25 mouse cellular contexts compared by ENCODE assay signal in genomic region chr3:145628643-145629042, GRCm38 (mm10). TPM values are rescaled to one million over a fixed set of nuclear protein-coding genes. Genes with fewer than 3 reads are reported as not detected.
DNase-seq lines count a peak whose midpoint lies in the region; ATAC-seq lines count a peak whose summit lies in the region.
"Had no signal": no experiment of that assay in that cellular context is flagged by ENCODE, and none has a peak within 500 bp of the region (broad histone marks: within the 10 kb centered on the region; RNA-seq: fewer than 3 reads in every experiment).

No protein-coding gene starts in this region.

- ATAC-seq in forebrain, embryonic 13.5 days = peak; percentile 31; the same call in 1 of the 2 replicates
- ATAC-seq in forebrain, embryonic 15.5 days (replicated peaks) = no peak
- ATAC-seq in neural tube, embryonic 14.5 days (ENCODE audit: low read depth) = peak; percentile 41; the same call in 1 of the 2 replicates
- ATAC-seq: inflammation-experienced regulatory T-cells, adult 6 months had no signal

- DNase-seq in lung, adult 18-20 months = peak; percentile 23 to 32
- DNase-seq in lung, postnatal 25 days (ENCODE audit: low spot score) = no peak
- DNase-seq in retina, postnatal 1 day = peak; percentile 55
- DNase-seq in retina, embryonic 14.5 days (ENCODE audit: low spot score) = no peak
- DNase-seq in Muller cell, postnatal 12 days (ENCODE audit: inconsistent ontology term) = no peak
- DNase-seq: adrenal gland, postnatal 14 days; cerebellum, adult 9-10 months; gastrocnemius, postnatal 14 days; heart, adult 18-20 months; heart, postnatal 10 days; kidney, adult 9 months; kidney, postnatal 14 days; left cerebral cortex, postnatal 4 days; thymus, adult 18-20 months; thymus, postnatal 4 days had no signal

- WGBS in forebrain, embryonic 13.5 days = 45% methylated on average over 5 of the region's 5 CpGs
- 40% methylated on average over 5 of the region's 5 CpGs for WGBS in forebrain, embryonic 15.5 days
- 51% methylated on average over 5 of the region's 5 CpGs for WGBS in neural tube, embryonic 14.5 days

- peak overlapping the region; percentile 12; the same call in 1 of the 2 replicates for H3K27ac ChIP-seq in forebrain, embryonic 13.5 days
- no peak overlapping the region for H3K27ac ChIP-seq in forebrain, embryonic 15.5 days (replicated peaks)
- H3K27ac ChIP-seq in neural tube, embryonic 14.5 days (ENCODE audit: low read depth, low read length) = no peak overlapping the region
- H3K27ac ChIP-seq: embryonic facial prominence, embryonic 15.5 days; limb, embryonic 15.5 days; liver, embryonic 14.5 days; midbrain, embryonic 10.5 days; stomach, embryonic 15.5 days had no signal

- no peak overlapping the region for H3K9ac ChIP-seq in forebrain, embryonic 13.5 days
- no peak overlapping the region for H3K9ac ChIP-seq in forebrain, embryonic 15.5 days (replicated peaks)
- no peak overlapping the region for H3K9ac ChIP-seq in neural tube, embryonic 14.5 days (replicated peaks; ENCODE audit: low read depth, low read length)
- H3K9ac ChIP-seq: embryonic facial prominence, embryonic 15.5 days; heart, embryonic 12.5 days; limb, embryonic 15.5 days; liver, embryonic 14.5 days; stomach, embryonic 15.5 days had no signal

- H3K4me1 ChIP-seq in forebrain, embryonic 13.5 days = peaks cover 12% of the 10 kb centered on the region
- no peaks in the 10 kb centered on the region for H3K4me1 ChIP-seq in forebrain, embryonic 15.5 days
- H3K4me1 ChIP-seq in neural tube, embryonic 14.5 days (ENCODE audit: control insufficient read depth, insufficient read depth, low read length) = no peaks in the 10 kb centered on the region

- no peak overlapping the region for H3K4me3 ChIP-seq in forebrain, embryonic 13.5 days
- no peak overlapping the region for H3K4me3 ChIP-seq in forebrain, embryonic 15.5 days
- no peak overlapping the region for H3K4me3 ChIP-seq in neural tube, embryonic 14.5 days (ENCODE audit: low read depth, low read length)
- H3K4me3 ChIP-seq: embryonic facial prominence, embryonic 15.5 days; heart, embryonic 12.5 days; limb, embryonic 15.5 days; midbrain, embryonic 10.5 days; stomach, embryonic 15.5 days had no signal

- H3K4me2 ChIP-seq in forebrain, embryonic 13.5 days = no peak overlapping the region
- no peak overlapping the region for H3K4me2 ChIP-seq in forebrain, embryonic 15.5 days (replicated peaks)
- no peak overlapping the region for H3K4me2 ChIP-seq in neural tube, embryonic 14.5 days (ENCODE audit: low read depth, low read length)
- H3K4me2 ChIP-seq: embryonic facial prominence, embryonic 15.5 days; heart, embryonic 12.5 days; limb, embryonic 15.5 days; stomach, embryonic 15.5 days had no signal

- no peaks in the 10 kb centered on the region for H3K9me3 ChIP-seq in forebrain, embryonic 13.5 days (replicated peaks)
- H3K9me3 ChIP-seq in forebrain, embryonic 15.5 days = no peaks in the 10 kb centered on the region
- H3K9me3 ChIP-seq in neural tube, embryonic 14.5 days (ENCODE audit: control insufficient read depth, low read length) = no peaks in the 10 kb centered on the region
- H3K9me3 ChIP-seq: embryonic facial prominence, embryonic 15.5 days; heart, embryonic 12.5 days; limb, embryonic 15.5 days; midbrain, embryonic 10.5 days; stomach, embryonic 15.5 days had no signal

- no peaks in the 10 kb centered on the region for H3K36me3 ChIP-seq in forebrain, embryonic 13.5 days (ENCODE audit: poor library complexity, severe bottlenecking)
- H3K36me3 ChIP-seq in forebrain, embryonic 15.5 days = no peaks in the 10 kb centered on the region
- no peaks in the 10 kb centered on the region for H3K36me3 ChIP-seq in neural tube, embryonic 14.5 days (ENCODE audit: control insufficient read depth, insufficient read depth, low read length)
- H3K36me3 ChIP-seq: embryonic facial prominence, embryonic 15.5 days; heart, embryonic 12.5 days; limb, embryonic 15.5 days; midbrain, embryonic 10.5 days; stomach, embryonic 15.5 days had no signal

- H3K27me3 ChIP-seq in forebrain, embryonic 13.5 days = no peaks in the 10 kb centered on the region
- H3K27me3 ChIP-seq in forebrain, embryonic 15.5 days = no peaks in the 10 kb centered on the region
- no peaks in the 10 kb centered on the region for H3K27me3 ChIP-seq in neural tube, embryonic 14.5 days (ENCODE audit: control insufficient read depth, insufficient read depth, low read length)
- H3K27me3 ChIP-seq: embryonic facial prominence, embryonic 15.5 days; heart, embryonic 12.5 days; limb, embryonic 15.5 days; stomach, embryonic 15.5 days had no signal

RNA-seq across cellular contexts. Expression of gene Ccn1, which starts 21.1 kb away (rescaled TPM):
- polyA plus RNA-seq in forebrain, embryonic 13.5 days (2015; fragmentation: Nextera tagmentation; extraction: Ambion mirVana) = 32.9 and 35.6 TPM in 2 replicates
- polyA plus RNA-seq in forebrain, embryonic 15.5 days (2015; fragmentation: Nextera tagmentation; extraction: Ambion mirVana) = 27.2 and 30.1 TPM in 2 replicates
- 1.9 and 4.5 TPM in 2 replicates for polyA plus RNA-seq in neural tube, embryonic 14.5 days (2014; fragmentation: Nextera tagmentation; extraction: Ambion mirVana)
- polyA plus RNA-seq: inflammation-experienced regulatory T-cells, adult 6 months had no signal

RNA-seq across cellular contexts. Expression of gene Znhit6, which starts 52.6 kb away (rescaled TPM):
- polyA plus RNA-seq in forebrain, embryonic 13.5 days (2015; fragmentation: Nextera tagmentation; extraction: Ambion mirVana) = 34.9 and 37.1 TPM in 2 replicates
- 27.8 and 30.6 TPM in 2 replicates for polyA plus RNA-seq in forebrain, embryonic 15.5 days (2015; fragmentation: Nextera tagmentation; extraction: Ambion mirVana)
- 29.9 and 32.4 TPM in 2 replicates for polyA plus RNA-seq in neural tube, embryonic 14.5 days (2014; fragmentation: Nextera tagmentation; extraction: Ambion mirVana)

Comparison
In these comparisons a context has a peak if more than half of its experiments do, and no peak if none do; other contexts are left out.
1. DNase-seq: peak in lung, adult 18-20 months (2 of 2) and retina, postnatal 1 day (single experiment); none in lung, postnatal 25 days (single experiment), retina, embryonic 14.5 days (single experiment) and Muller cell, postnatal 12 days (single experiment).